Mouse (Mus musculus): ENCODE measurements around the gene Cisd2. TPM values are rescaled to one million over a fixed set of nuclear protein-coding genes. Genes with fewer than 3 reads are reported as not detected.
A peak's percentile ranks its signal among the peaks of the same experiment; 100 is the strongest.

Gene Cisd2
- polyA plus RNA-seq (2012; rRNA removed), result 10.3 and 16.5 TPM in 2 replicates
- polyA plus RNA-seq (2014; fragmentation: Nextera tagmentation; extraction: Ambion mirVana), result 22.3 and 23.8 TPM in 2 replicates

DNA sequence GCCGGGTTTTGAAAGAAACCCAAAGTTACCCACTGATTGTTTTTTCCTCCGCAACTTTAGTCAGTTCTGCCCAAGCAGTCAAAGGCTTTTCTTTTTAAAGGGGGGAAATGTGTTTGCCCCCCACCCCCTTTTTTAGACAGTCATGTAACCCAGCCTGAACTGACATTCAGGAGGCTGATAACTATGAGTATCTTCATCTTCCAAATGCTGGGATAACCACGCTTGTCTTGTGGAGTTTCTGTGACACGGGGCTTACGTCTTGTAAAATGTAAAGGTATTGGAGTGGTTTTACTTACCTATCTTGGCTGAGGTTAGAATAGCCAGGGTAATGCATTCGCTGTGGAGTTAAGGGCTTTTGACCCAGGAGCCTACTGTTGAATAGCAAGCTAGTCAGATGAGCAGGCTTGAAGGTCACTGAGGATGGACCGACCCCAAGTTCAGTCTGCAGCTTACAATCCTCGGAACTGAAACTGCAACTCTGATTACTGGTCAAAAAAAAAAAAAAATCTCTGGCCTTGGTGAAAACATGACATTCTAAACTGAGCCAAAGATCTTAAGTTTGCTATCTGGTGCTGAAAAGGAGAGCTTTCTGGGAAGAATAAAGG is at the start of gene Cisd2:
Gene Cisd2, minus strand, starts transcription at position 318 of the 605 bp plus-strand sequence.
- TF ChIP-seq CTCF (IDR thresholded peaks at IDR 0.05; ENCODE audit: low read depth) (no peak), EP300 (IDR thresholded peaks at IDR 0.05; ENCODE audit: low read depth) (no peak)
- H3K9me3 ChIP-seq (ENCODE audit: control insufficient read depth, low read length), result no peaks in the 10 kb centered on the region
- DNase-seq (ENCODE audit: low read depth in 3 of 3, low spot score in 3 of 3), result no peak
- WGBS (ENCODE audit: insufficient replicate concordance), result 2% methylated on average over 8 of the region's 8 CpGs
- peak within 1 kb of the TSS; percentile 83 for H3K27ac ChIP-seq
- H3K36me3 ChIP-seq (replicated peaks; ENCODE audit: control insufficient read depth, insufficient read depth, low read depth), result no peaks in the 10 kb centered on the region
- peak within 1 kb of the TSS; percentile 89 for H3K9ac ChIP-seq (replicated peaks)
- H3K4me2 ChIP-seq (ENCODE audit: low read depth), result peak within 1 kb of the TSS; percentile 90
- no peaks in the 10 kb centered on the region for H3K27me3 ChIP-seq (ENCODE audit: control insufficient read depth, insufficient read depth, low read length)
- H3K4me1 ChIP-seq (replicated peaks; ENCODE audit: control insufficient read depth in 2 of 2, insufficient read depth in 2 of 2, low read length in 1 of 2), result peaks cover 9% of the 10 kb centered on the region in 2 experiments
- H3K4me3 ChIP-seq (ENCODE audit: insufficient read depth in 1 of 2, low read depth in 2 of 2, low read length in 2 of 2), result peak within 1 kb of the TSS; percentile 81 to 90
- peak; percentile 0; the same call in 1 of the 2 replicates for ATAC-seq (ENCODE audit: insufficient read depth)

GRCm38 (mm10) chr3:135470823-135471222 is 47.1 kb upstream of the Cisd2 start:
- WGBS (ENCODE audit: insufficient replicate concordance), result 38% methylated on average over 1 of the region's 1 CpGs
- DNase-seq (ENCODE audit: low read depth in 3 of 3, low spot score in 3 of 3), result no peak
- no peak for ATAC-seq (ENCODE audit: insufficient read depth)
- H3K9me3 ChIP-seq (ENCODE audit: control insufficient read depth, low read length), result no peaks in the 10 kb centered on the region
- peaks cover 4% of the 10 kb centered on the region for H3K36me3 ChIP-seq (replicated peaks; ENCODE audit: control insufficient read depth, insufficient read depth, low read depth)
- no peak overlapping the region for H3K27ac ChIP-seq
- H3K27me3 ChIP-seq (ENCODE audit: control insufficient read depth, insufficient read depth, low read length), result no peaks in the 10 kb centered on the region
- H3K9ac ChIP-seq (replicated peaks), result no peak overlapping the region
- H3K4me1 ChIP-seq (replicated peaks; ENCODE audit: control insufficient read depth in 2 of 2, insufficient read depth in 2 of 2, low read length in 1 of 2), result no peaks in the 10 kb centered on the region; a peak in 1 of 4 replicates
- TF ChIP-seq CTCF (IDR thresholded peaks at IDR 0.05; ENCODE audit: low read depth) (no peak), EP300 (IDR thresholded peaks at IDR 0.05; ENCODE audit: low read depth) (no peak)
- H3K4me3 ChIP-seq (ENCODE audit: insufficient read depth in 1 of 2, low read depth in 2 of 2, low read length in 2 of 2), result no peak overlapping the region
- no peak overlapping the region for H3K4me2 ChIP-seq (ENCODE audit: low read depth)

DNA sequence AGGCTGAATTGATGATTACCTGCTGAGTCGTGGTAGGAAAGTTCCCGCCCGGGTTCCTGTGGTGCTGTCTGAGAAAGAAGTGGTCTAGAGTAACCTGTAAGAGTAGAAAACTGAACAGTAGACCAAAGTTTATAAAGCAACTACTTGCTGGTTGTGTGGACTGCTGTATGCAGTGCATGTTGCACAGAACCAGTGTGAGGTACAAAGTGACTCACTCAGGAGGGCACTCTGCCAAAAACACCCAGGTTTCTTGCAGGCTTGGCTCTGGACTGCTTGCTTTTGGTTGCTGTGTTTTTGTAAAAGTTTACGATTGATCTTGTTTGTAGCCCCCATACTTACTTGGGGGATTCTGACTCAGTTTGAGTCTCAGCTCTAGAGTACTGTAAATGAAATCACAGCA is 46.2 kb upstream of the Cisd2 start:
- Histone ChIP-seq H3K9me3 (ENCODE audit: control insufficient read depth, low read length) (no peaks in the 10 kb centered on the region), H3K4me1 (replicated peaks; ENCODE audit: control insufficient read depth in 2 of 2, insufficient read depth in 2 of 2, low read length in 1 of 2) (no peaks in the 10 kb centered on the region; a peak in 1 of 4 replicates), H3K36me3 (replicated peaks; ENCODE audit: control insufficient read depth, insufficient read depth, low read depth) (peaks cover 6% of the 10 kb centered on the region), H3K27ac (no peak overlapping the region), H3K27me3 (ENCODE audit: control insufficient read depth, insufficient read depth, low read length) (no peaks in the 10 kb centered on the region), H3K9ac (replicated peaks) (no peak overlapping the region), H3K4me3 (ENCODE audit: insufficient read depth in 1 of 2, low read depth in 2 of 2, low read length in 2 of 2) (no peak overlapping the region), H3K4me2 (ENCODE audit: low read depth) (no peak overlapping the region)
- WGBS (ENCODE audit: insufficient replicate concordance), result 41% methylated on average over 4 of the region's 4 CpGs
- no peak for DNase-seq (ENCODE audit: low read depth in 3 of 3, low spot score in 3 of 3)
- no peak for ATAC-seq (ENCODE audit: insufficient read depth)
- TF ChIP-seq EP300 (IDR thresholded peaks at IDR 0.05; ENCODE audit: low read depth) (no peak), CTCF (IDR thresholded peaks at IDR 0.05; ENCODE audit: low read depth) (no peak)

DNA sequence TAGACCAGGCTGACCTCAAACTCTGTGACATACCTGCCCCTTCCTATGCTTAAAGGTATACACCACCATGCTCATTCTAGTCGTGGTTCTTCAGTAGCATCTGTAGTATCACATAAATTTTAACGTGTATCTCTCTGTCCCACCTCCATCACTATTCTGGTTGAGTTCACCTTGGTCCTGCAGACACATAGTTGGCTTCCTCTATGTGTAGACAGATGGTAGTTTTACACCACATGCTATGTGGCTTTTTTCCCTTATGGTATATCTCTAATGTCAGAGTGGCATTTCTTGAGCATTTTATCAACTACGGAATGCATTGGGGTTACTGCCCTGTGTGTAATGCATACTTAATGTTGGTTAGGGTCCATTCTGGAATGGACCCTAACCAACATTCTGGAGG is 45.4 kb upstream of the Cisd2 start:
- Histone ChIP-seq H3K4me2 (ENCODE audit: low read depth) (no peak overlapping the region), H3K9ac (replicated peaks) (no peak overlapping the region), H3K27ac (no peak overlapping the region), H3K9me3 (ENCODE audit: control insufficient read depth, low read length) (no peaks in the 10 kb centered on the region), H3K27me3 (ENCODE audit: control insufficient read depth, insufficient read depth, low read length) (no peaks in the 10 kb centered on the region), H3K36me3 (replicated peaks; ENCODE audit: control insufficient read depth, insufficient read depth, low read depth) (peaks cover 13% of the 10 kb centered on the region), H3K4me3 (ENCODE audit: insufficient read depth in 1 of 2, low read depth in 2 of 2, low read length in 2 of 2) (no peak overlapping the region), H3K4me1 (replicated peaks; ENCODE audit: control insufficient read depth in 2 of 2, insufficient read depth in 2 of 2, low read length in 1 of 2) (no peaks in the 10 kb centered on the region; a peak in 1 of 4 replicates)
- TF ChIP-seq EP300 (IDR thresholded peaks at IDR 0.05; ENCODE audit: low read depth) (no peak), CTCF (IDR thresholded peaks at IDR 0.05; ENCODE audit: low read depth) (no peak)
- DNase-seq (ENCODE audit: low read depth in 3 of 3, low spot score in 3 of 3) (no peak), ATAC-seq (ENCODE audit: insufficient read depth) (peak; percentile 23; the same call in 1 of the 2 replicates)
- 37% methylated on average over 3 of the region's 3 CpGs for WGBS (ENCODE audit: insufficient replicate concordance)

DNA sequence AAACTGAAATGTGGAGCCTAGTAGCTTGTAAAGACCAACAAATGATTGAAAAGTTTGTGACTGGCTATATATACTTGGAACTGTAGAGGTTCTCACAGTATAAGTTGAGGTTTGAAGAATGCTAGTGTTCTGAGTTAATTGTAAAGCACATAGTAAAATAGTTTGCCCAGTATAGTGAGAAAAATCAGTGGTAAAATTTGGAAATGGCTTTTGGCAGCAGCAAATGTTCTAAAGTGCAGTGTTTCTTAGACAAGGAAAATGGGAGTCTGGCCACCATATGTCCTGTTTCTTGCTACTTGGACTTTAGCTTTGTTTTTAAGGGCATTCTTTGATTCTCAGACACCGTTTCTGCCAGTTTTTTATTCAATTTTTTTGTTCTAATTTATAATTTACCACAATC is 44.7 kb upstream of the Cisd2 start:
- Histone ChIP-seq H3K36me3 (replicated peaks; ENCODE audit: control insufficient read depth, insufficient read depth, low read depth) (peaks cover 16% of the 10 kb centered on the region), H3K4me3 (ENCODE audit: insufficient read depth in 1 of 2, low read depth in 2 of 2, low read length in 2 of 2) (no peak overlapping the region), H3K27me3 (ENCODE audit: control insufficient read depth, insufficient read depth, low read length) (no peaks in the 10 kb centered on the region), H3K27ac (no peak overlapping the region), H3K9me3 (ENCODE audit: control insufficient read depth, low read length) (no peaks in the 10 kb centered on the region), H3K4me2 (ENCODE audit: low read depth) (no peak overlapping the region), H3K4me1 (replicated peaks; ENCODE audit: control insufficient read depth in 2 of 2, insufficient read depth in 2 of 2, low read length in 1 of 2) (no peaks in the 10 kb centered on the region; a peak in 1 of 4 replicates), H3K9ac (replicated peaks) (no peak overlapping the region)
- TF ChIP-seq EP300 (IDR thresholded peaks at IDR 0.05; ENCODE audit: low read depth), result no peak
- TF ChIP-seq CTCF (IDR thresholded peaks at IDR 0.05; ENCODE audit: low read depth), result no peak
- WGBS (ENCODE audit: insufficient replicate concordance), result 74% methylated on average over 1 of the region's 1 CpGs
- DNase-seq (ENCODE audit: low read depth in 3 of 3, low spot score in 3 of 3) (no peak), ATAC-seq (ENCODE audit: insufficient read depth) (no peak)
